Mouse (Mus musculus) gastrocnemius, postnatal 14 days (tissue): Measurements from ENCODE around the gene Mtmr14. TPM values are rescaled to one million over a fixed set of nuclear protein-coding genes. Genes with fewer than 3 reads are reported as not detected.

ENCODE experiments used
- DNase-seq: peaks from one replicate; pipeline ENCODE4 v3.0.0; 2021; ENCODE audit warnings: mixed read lengths
- intact Hi-C: fragments of 180-260 bp; cut with DNase I; formaldehyde crosslinking; loops from one replicate; pipeline ENCODE4 v1.15.1; 2025; ENCODE audit warnings: low total_unique reads
- total RNA-seq, 2 experiments: library from RNA; stranded (reverse); gene quantifications; 2 replicates each; pipeline ENCODE4 v1.2.3; 2021

The Mtmr14 gene
- total RNA-seq, 2 experiments from 2014 or later: 13.2 to 15.6 TPM

DNA sequence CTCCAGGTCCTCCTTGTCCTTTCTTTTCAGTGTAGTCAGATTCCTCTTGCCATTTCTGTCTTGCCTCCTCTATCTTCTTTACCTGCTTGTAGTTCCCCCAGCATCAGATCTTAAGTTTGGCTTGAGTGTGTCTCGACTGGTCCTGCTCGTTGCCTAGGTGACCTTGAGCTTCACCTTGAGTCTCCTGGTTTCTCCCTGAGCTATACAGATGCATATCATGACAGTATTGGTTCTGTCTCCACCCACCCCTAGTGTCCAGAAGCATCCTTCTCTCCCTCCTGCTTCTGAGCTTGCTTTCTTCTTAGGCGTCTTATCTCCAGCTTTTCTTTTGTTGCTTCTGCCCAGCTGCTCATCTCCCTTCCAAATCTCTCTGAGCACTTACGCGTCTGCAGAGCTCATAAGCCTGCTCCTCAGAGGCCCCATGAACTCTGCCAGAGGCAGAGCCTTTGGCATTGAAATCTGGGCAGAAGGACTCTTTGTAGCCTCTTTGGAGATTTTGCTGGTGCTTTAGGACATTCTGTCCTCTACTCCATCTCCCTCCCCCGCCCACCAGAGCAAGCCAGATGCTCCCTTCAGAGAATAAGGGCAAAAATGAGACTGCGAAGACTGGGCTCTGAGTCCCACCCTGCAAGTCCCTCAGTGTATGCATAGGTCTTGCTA is 29.5 kb downstream of the Mtmr14 start:
- DNase-seq: no peak

DNA sequence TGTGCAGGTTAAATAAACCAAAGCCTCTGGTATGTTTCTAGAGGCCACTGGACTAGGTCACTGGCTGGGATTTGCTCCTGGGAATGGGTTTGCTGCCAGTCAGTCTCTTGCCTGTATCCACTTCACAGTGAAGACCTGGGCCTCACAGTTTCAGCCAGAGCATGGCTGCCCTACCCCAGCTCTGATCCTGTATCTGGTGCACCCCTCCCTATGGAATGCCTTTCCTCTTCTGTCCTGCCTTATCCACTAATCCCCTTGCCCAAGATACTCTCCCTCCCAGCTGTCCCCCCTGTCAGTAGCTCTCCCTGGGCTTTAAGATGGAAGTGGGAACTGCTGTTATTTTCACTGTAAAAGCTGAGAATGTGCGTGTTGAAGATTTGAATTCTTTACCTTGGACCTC is 30.3 kb downstream of the Mtmr14 start:
- DNase-seq: no peak
- intact Hi-C loops: no loop called here

More for the DNA sequence above, 29.5 kb downstream of the Mtmr14 start:
- intact Hi-C loops: no loop called here

DNA sequence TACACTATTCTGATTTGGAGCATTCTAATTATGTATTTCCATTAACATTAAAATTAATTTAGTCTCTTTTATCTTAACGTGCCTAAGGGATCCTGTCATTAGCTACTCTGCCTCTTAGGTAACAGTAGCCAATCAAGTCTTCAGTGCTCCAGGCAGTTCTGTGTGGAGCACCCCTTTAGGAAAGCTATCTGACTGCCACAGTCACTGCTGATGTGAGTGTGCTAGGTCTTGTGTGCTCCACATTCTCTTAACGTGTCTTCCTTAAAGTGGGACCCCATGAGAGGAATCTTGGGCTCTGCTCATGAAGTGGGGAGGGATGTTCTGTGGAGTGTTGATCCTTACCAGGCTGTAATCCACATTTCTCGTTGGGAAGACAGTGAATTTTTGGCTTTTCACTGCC is 34.7 kb downstream of the Mtmr14 start:
- intact Hi-C loops: no loop called here
- DNase-seq: no peak

DNA sequence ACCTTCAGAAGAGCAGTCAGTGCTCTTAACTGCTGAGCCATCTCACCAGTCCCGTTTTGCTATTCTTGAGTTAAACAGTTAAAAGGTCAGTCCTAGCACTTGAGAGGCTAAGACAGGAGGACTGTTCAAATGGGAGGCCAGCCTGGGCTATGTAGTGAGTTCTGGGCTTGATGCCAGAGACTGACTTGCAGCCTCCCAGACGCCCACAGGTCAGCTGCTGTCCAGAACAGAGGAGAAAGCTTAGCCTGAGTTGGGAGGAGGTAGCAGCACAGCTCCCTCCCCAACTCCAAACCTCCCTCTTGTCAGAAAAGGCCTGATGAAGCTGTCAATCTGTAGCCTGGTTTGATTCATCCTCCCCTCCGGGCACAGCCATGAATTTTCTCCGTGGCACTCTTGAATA is 39.2 kb downstream of the Mtmr14 start:
- no peak for DNase-seq
- intact Hi-C loops: no loop called here

DNA sequence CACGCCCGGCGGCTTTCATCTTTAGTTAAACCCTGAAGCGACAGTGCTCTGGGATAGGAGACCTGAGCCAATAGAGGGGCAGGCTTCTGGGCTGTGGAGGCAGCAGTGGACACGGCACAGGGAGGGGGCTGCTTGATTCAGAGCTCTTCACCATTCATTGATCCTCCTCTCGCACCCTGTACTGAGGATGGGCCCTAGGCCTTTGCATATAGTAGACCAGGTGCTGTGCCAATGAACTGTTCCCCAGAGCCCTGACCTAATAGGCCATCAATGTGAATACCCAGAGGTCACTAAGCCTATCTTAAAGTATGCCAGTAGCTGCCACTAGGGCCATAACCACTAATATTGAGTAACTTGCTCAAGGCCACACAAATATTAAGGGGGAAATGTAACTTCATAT is 44.0 kb downstream of the Mtmr14 start:
- intact Hi-C loops: loop anchor here (10.0 kb wide), 1 partner anchor 87 kb away; the partner anchor contains the start of gene Lhfpl4

DNA sequence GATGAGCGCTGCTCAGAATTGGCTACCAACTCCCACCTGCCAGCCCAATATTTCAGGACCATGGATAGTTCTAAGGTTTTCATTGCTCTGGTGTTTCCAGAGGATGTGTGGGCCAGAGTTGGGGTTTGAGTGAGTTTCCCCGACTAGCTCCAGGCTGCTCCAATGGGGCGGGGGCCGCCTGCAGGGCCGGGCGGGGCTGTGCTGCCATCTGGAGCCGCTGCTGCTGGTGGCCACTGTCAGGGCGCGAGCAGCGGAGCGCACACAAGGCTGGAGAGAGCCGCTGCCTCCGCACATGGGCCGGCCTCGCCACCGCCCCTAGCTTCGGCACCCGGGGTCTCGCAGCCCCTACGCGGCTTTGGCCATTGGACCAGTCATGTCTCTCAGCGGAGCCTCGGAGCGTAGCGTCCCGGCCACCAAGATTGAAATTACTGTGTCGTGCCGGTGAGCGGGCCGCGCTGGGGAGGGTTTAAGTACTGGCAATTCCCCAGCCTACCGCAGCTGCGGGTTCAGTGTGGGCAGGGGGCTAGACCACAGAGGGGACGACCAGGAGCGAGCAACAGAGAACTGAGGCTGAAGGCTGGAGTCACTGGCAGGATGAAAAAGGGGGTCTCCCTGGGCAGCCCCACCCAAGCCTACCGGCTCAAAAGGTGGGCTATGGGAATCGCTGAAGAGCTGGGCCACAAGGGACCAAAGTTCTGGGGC is 44.6 kb downstream of the Mtmr14 start, which contains the start of gene Cpne9:
Gene Cpne9, plus strand, starts transcription at position 207 of the 702 bp plus-strand sequence.
- DNase-seq: no peak
- intact Hi-C loops: loop anchor here (10.0 kb wide), 1 partner anchor 87 kb away; the partner anchor contains the start of gene Lhfpl4

More for the DNA sequence above, 44.0 kb downstream of the Mtmr14 start:
- no peak for DNase-seq

DNA sequence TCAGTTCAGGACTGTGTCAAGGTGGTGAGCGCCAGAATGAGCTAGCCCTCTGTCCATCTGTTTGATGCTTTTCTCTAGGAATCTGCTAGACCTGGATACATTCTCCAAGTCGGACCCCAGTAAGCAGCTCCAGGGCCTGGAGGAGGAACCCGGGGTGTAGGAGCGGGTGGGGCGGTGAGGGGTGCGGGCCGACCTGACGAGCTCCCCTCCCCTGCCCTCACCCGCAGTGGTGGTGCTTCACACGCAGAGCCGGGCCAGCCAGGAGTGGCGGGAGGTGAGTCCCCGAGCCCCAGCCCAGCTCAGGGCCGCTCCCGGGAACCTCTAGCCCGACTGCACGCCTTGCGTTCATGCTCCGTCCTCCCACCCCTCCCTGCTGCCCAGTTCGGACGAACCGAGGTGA is 45.3 kb downstream of the Mtmr14 start:
- intact Hi-C loops: loop anchor here (10.0 kb wide), 1 partner anchor 88 kb away; the partner anchor contains the start of gene Lhfpl4

DNA sequence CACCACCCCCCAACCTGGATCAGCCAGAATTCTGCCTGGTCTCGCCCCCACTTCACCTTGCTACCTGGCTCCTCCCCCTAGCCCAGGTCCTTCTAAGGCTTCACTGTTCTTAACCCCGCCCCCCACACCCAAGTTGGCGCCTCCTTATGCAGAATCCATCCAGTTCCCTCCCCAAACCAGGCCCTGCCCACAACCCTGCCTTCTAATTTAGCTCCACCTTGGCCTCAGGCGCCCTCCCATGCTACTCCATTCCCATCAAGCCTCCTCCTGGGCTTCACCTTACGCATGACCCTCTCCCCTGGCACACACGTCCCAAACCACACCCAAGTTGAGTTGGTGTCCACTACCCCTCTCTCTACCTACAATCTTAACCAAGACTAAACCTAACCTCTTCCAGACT is 45.9 kb downstream of the Mtmr14 start:
- no peak for DNase-seq
- intact Hi-C loops: loop anchor here (10.0 kb wide), 1 partner anchor 89 kb away; the partner anchor contains the start of gene Lhfpl4

More for the DNA sequence above, 45.3 kb downstream of the Mtmr14 start:
- DNase-seq: no peak

DNA sequence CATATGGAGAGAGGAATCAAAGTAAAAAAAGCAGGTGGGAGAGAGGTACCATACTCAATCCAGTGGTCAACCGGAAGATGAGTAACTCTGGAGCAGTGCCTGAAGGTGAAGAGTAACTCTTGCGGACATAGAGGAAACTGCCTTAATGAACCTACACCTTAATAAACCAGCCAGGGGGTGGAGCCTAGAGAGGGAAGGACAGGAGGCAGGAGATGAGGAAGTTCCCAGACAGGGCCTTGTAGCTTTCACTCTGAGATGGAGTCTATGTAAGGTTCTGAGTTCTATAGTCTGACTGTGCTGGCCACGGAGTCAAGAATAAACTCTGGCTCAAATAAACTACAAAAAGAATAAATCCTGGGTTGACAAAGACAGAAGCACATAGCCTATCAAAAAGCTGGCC is 47.3 kb downstream of the Mtmr14 start:
- DNase-seq: no peak
- intact Hi-C loops: loop anchor here (10.0 kb wide), 1 partner anchor 90 kb away; the partner anchor contains the start of gene Lhfpl4

DNA sequence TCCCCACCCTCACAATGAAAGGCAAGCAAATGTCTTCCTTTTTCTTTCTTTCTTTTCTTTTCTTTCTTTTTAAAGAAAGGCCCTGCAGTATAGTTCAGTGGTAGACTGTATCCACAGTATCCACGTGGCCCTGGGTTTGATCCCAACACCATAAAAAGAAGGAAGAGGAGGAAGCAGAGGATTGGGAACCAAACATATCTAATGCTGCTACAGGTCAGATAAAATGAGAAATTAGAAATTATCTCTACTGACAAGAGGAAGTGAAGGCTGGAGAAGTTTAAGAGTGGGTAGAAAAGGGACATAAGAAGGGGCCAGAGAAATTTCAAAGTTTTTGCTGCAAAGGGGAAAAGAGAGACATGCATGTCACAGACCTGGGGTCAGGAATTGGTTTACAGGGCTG is 48.7 kb downstream of the Mtmr14 start:
- intact Hi-C loops: loop anchor here (10.0 kb wide), 1 partner anchor 92 kb away; the partner anchor contains the start of gene Lhfpl4
- no peak for DNase-seq

DNA sequence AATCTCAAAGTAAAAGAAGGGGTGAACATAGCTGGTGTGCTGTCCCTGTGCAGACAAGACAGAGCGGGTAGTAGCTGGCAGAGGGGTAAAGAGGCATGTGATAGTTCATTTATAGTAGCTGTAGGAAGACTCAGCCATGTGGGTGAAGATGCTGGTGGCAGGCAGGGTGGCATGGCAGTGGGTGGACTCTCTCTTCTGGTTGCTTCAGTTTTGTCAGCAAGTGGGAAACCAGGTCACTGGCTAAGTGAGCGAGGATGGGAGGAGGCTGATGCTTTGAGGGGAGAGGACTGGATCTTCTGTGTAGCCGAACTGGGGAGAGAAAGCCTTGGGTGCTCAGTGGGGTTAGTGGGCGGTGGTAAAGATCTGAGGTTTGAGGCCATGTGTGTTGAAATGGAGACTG is 49.6 kb downstream of the Mtmr14 start:
- intact Hi-C loops: loop anchor here (10.0 kb wide), 1 partner anchor 92 kb away; the partner anchor contains the start of gene Lhfpl4
- DNase-seq: no peak

DNA sequence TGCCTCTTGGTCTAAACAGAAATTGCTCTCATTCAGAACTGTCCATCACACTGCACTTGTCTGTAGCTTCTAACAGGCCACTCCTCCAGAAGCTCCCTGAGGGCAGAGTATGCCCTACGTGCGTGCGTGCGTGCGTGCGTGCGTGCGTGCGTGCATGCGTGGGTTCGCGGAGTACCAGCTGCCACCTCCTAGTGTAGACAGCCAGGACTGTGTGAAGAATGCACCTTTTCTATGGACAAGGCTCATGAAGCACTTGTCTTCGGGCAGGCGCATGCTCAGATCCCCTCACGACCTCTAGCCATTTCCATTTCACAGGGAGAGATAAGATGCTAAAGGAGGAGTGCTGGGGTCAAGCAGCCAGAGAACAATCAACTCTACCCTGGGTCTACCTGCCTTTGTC is 51.7 kb downstream of the Mtmr14 start:
- no peak for DNase-seq
- intact Hi-C loops: loop anchor here (10.0 kb wide), 1 partner anchor 95 kb away; the partner anchor contains the start of gene Lhfpl4

DNA sequence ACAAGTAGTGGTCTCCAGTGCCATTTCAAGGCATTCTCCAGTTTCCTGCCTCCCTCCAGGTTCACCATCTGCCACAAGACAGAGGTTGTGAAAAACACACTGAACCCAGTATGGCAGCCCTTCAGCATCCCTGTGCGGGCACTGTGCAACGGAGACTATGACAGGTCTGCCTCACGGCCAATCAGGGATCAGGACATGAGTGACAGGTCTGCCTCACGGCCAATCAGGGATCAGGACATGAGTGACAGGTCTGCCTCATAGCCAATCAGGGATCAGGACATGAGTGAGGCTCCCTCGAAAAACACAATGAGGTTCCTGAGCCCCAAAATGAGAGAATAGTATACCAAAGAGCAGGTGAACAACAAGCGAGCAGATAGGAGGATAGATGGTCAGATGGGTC is 52.7 kb downstream of the Mtmr14 start:
- intact Hi-C loops: no loop called here
- no peak for DNase-seq

DNA sequence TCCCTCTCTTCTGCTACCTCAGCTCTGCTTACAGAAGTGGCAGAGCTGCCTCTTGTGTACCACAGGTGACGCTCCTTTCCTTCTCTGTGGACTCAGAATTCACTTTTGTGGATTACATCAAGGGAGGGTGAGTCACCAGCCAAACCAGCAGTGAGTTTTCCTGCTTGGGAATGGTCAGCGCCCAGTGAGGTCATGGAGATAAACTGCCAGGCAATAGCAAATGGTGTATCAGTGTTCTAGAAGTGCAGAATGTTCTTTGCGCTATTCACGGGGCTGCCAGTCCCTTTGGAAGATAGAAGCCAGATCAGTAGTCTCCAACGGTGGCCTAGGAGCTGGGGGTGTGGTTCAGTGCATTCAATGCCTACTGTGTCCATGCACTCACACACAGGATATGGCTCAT is 55.3 kb downstream of the Mtmr14 start:
- no peak for DNase-seq

DNA sequence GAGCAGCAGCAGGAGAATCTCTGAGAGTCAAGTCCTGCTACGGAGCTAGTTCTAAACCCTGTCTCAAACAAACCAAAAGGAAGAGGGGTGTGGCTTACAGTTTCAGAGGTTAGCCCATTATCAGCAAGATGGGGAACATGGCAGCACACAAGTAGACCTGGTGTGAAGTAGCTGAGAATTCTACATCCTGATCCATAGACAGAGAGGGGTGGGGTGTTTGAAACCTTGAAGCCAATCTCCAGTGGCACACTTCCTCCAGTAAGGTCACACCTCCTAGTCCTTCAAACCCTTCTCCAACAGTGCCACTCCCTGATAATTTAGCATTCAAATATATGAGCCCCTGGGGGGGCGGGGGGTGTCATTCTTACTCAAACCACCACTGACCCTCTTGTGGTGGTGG is 58.4 kb downstream of the Mtmr14 start:
- DNase-seq: no peak

More for the DNA sequence above, 55.3 kb downstream of the Mtmr14 start:
- intact Hi-C loops: no loop called here

DNA sequence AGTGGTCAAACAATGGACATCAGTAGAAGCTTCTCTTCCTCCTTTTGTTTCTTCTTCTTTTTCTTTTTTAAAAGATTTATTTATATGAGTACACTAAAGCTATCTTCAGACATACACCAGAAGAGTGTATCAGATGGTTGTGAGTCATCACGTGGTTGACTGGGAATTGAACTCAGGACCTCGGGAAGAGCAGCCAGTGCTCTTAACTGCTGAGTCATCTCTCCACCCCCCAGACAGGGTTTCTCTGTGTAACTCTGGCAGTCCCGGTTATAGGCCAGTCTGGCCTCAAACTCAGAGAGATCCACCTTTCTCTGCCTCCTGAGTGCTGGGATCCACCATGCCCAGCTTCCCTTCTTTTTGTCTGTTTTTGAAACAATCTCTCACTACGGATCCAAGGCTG is 59.0 kb downstream of the Mtmr14 start:
- DNase-seq: no peak
- intact Hi-C loops: no loop called here

More for the DNA sequence above, 58.4 kb downstream of the Mtmr14 start:
- intact Hi-C loops: no loop called here

DNA sequence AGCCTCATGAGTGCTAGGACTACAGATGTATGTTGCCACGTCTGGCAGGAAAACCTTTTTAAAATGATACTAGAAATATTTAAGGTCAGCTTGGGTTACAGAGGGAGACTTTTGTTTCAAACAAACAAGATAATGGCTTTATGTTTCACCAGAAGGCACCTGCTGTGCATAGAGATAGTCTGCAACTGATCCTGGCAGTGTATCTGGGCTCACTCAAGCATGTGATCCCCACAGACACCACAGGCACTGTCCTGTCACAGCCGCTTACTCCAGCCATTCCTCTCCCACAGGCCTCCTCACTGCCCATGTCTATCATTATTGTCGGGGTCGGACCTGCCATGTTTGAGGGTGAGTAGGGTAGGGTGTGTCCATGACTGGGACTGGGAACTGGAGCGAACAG is 63.7 kb downstream of the Mtmr14 start:
- no peak for DNase-seq
- intact Hi-C loops: loop anchor here (10.0 kb wide), 1 partner anchor 267 kb away; no protein-coding TSS in a partner anchor

DNA sequence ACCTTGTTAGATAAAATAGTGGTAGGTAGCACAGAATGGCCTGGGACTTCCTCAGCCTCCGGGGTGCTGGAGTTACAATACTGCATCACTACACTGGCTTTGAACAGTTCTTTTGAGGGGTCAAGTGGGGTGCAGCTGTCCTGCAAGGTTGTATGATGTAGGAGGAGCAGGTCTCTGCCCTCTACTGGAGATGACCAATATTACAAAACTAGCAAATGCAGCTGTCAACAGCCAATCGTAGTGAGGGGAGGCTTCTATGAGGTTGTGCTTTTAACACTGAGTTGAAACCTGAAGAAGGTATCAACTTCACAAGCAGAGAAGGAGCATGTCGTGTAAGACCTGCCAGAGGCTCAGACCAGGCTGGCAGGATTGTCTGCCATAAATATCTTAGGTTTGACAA is 64.6 kb downstream of the Mtmr14 start:
- no peak for DNase-seq
- intact Hi-C loops: loop anchor here (10.0 kb wide), 1 partner anchor 267 kb away; no protein-coding TSS in a partner anchor

DNA sequence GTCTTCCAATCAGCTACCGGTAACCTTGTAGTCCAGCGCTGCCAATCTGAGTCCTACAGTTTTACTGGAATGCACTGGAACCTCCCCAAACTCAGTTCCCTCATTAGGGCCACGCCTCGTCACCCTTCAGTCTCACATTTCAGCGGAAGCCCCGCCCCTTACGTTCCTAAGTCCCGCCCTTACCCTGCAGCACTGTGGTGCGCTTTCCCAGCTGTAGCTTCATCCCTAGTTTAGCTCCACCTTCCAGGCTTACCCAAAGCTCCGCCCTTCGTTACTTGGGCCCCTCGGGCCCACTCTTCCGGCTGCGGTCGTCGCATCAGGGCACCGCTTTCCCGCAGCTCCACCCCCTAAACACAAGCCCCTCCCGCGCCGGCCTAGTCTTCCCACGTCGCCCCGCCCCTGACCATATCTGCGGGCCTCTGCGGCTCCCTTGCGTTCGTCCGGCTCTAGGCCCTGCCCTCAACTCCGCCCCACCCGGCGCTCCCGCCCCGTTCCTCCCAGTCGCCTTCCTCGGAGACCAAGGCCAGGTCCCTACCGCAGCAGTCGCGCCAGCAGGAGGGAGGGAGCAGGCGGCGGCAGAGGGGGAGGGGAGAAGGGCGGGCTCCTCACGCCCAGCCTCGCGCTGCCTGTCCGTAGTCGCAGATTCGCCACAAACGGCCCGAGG is 68.8 kb downstream of the Mtmr14 start:
- intact Hi-C loops: loop anchor here (10.0 kb wide), 1 partner anchor 272 kb away; no protein-coding TSS in a partner anchor
- peak; percentile 100 for DNase-seq

DNA sequence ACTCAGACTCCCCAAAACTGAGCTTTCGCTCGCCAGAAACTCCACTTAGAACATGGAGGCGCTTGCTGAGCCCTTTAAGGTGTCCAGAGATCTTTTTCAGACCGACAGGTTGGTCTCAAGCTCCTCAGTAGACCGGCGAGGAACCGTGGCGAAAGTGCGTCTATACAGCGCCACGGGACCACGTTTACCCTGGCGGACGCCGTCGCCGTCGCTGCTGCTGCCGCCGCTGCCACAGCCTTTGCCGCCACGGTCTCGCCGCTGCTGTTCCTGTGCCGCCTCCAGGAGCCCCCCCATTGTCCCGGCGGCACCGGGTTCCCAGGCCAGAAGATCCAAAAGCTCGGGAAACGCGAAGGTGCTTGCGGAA is 69.3 kb downstream of the Mtmr14 start, which contains the start of gene Brpf1:
Gene Brpf1, plus strand, starts transcription at position 152 of the 364 bp plus-strand sequence.
- intact Hi-C loops: loop anchor here (10.0 kb wide), 1 partner anchor 272 kb away; no protein-coding TSS in a partner anchor
- DNase-seq: no peak
